Mouse (Mus musculus) liver, postnatal 0 days (tissue): ENCODE results near the gene Ube2c.

Experiments
- CTCF ChIP-seq: sonication (generic); IDR thresholded peaks from 2 replicates; pipeline ENCODE4 v1.5.1; 2016; ENCODE audit warnings: antibody characterized with exemption, low read depth
- EP300 ChIP-seq: IDR thresholded peaks from 2 replicates; pipeline ENCODE4 v1.6.1; 2016; ENCODE audit warnings: antibody characterized with exemption, low read depth, mild to moderate bottlenecking

- TF ChIP-seq CTCF, result no peak
- TF ChIP-seq EP300, result no peak
Measured at GRCm38 (mm10) chr2:164777246-164778014, 7.7 kb downstream of the Ube2c start.
